Mouse (Mus musculus) myocyte (in vitro differentiated cells): ENCODE results near the gene Obox5.
"Not testable (repeated sequence)": the region's sequence is repeated elsewhere in the genome, so short reads cannot be mapped to it uniquely, and the experiment has no call there.

Experiments
- CEBPB ChIP-seq: IDR thresholded peaks from 2 replicates; pipeline ENCODE4 v1.6.1; 2011; ENCODE audit warnings: mild to moderate bottlenecking, moderate library complexity; ENCODE audit not compliant: poor library complexity, insufficient read depth, severe bottlenecking
- MAX ChIP-seq: IDR thresholded peaks from one replicate; pipeline ENCODE4 v1.6.1; 2011; ENCODE audit warnings: low read depth, mild to moderate bottlenecking, control low read depth
- POLR2A ChIP-seq: IDR thresholded peaks from one replicate; pipeline ENCODE4 v1.6.1; 2011; ENCODE audit warnings: low read depth, mild to moderate bottlenecking, control low read depth, moderate library complexity; ENCODE audit not compliant: insufficient read length
- POLR2AphosphoS2 ChIP-seq: IDR thresholded peaks from one replicate; pipeline ENCODE4 v1.6.1; 2011; ENCODE audit warnings: low read depth, control low read depth; ENCODE audit not compliant: insufficient read length
- SRF ChIP-seq: IDR thresholded peaks from one replicate; pipeline ENCODE4 v1.6.1; 2011; ENCODE audit warnings: low read depth; ENCODE audit not compliant: control insufficient read depth, insufficient read length
- TCF3 ChIP-seq: IDR thresholded peaks from one replicate; pipeline ENCODE4 v1.6.1; 2011; ENCODE audit warnings: low read depth, control low read depth; ENCODE audit not compliant: insufficient read length
- USF1 ChIP-seq: IDR thresholded peaks from one replicate; pipeline ENCODE4 v1.6.1; 2011; ENCODE audit warnings: low read depth, mild to moderate bottlenecking, control low read depth, moderate library complexity

DNA sequence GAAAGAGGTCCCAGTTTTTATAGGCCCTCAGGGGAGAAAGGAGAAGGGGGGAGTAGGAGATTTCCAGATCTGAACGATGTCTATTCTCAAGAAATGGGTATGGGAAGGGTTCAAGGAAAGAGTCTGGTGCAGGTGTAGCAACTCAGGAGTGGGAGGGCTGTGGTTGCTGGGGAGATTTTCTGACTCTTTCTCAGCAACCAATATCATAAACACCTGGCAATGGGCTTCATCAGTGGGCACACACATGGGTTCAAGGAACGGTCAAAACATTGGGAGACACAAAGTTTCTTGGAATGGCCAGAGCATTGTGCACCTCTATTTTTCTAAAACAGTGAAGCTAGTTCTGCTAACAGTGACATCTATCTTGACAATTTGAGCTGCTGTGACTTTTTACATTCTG, at the start of gene Obox5:
- TF ChIP-seq USF1, POLR2A, CEBPB, SRF, TCF3, MAX, POLR2AphosphoS2: not testable (repeated sequence)
